Mouse (Mus musculus) cerebellum, postnatal 4 days (tissue): ENCODE results near the gene Zscan4e.
"Not testable (repeated sequence)": the region's sequence is repeated elsewhere in the genome, so short reads cannot be mapped to it uniquely, and the experiment has no call there.

Source experiments
- DNase-seq, 2 experiments: peaks; one replicate each; pipeline ENCODE4 v3.0.0; 2022; ENCODE audit warnings: low spot score in 2 of 2, mixed read lengths in 1 of 2

Gene Zscan4e

GRCm38 (mm10) chr7:11310582-11310981 lies at the start of gene Zscan4e:
Gene Zscan4e, minus strand, starts transcription at chr7:11310682.
- DNase-seq: not testable (repeated sequence)
